Mouse (Mus musculus) kidney, adult 11 months (tissue): ENCODE results near the gene Trnau1ap.
"Not testable (repeated sequence)": the region's sequence is repeated elsewhere in the genome, so short reads cannot be mapped to it uniquely, and the experiment has no call there.

Experiments
- DNase-seq: peaks from one replicate; pipeline ENCODE4 v3.0.0; 2022

Gene Trnau1ap

GRCm38 (mm10) chr4:132295696-132296390, 33.5 kb downstream of the Trnau1ap start:
- DNase-seq, result no peak

DNA sequence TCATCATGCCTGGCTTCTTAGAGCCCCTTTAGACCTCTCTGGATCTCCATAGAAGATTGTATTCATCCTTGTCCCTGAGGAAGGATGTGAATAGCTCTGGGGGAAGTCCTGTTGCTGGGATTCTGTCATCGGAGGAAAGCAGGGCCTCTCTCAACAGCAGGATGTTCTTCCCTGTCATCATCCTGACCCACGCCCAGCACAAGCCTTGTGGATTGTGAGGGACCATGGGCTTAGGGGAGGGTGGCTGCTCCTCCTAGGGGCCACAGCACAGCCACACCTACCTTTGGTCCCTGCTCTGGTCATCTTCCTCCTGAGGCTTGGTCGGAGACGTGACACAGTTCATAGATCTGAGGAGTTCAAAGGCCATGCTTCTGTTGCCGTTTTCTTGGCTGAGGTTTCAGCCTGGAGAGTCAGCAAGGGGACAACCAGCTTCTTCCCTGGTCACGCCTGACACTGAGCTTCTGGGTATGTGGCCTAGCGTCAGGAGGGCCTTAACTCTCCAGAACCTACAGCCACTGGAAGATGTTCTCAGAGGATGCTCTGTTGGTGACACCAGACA, 35.6 kb downstream of the Trnau1ap start:
- DNase-seq, result peak; percentile 58

GRCm38 (mm10) chr4:132292988-132293387, 36.4 kb downstream of the Trnau1ap start:
- DNase-seq, result no peak

GRCm38 (mm10) chr4:132291624-132292335, 37.6 kb downstream of the Trnau1ap start:
- no peak for DNase-seq

GRCm38 (mm10) chr4:132291056-132291455, 38.3 kb downstream of the Trnau1ap start:
- DNase-seq, result no peak

GRCm38 (mm10) chr4:132288840-132289239, 40.5 kb downstream of the Trnau1ap start:
- not testable (repeated sequence) for DNase-seq

- DNase-seq, result no peak
These were observed 53.4 kb downstream of the Trnau1ap start for GRCm38 (mm10) chr4:132275949-132276348.

DNA sequence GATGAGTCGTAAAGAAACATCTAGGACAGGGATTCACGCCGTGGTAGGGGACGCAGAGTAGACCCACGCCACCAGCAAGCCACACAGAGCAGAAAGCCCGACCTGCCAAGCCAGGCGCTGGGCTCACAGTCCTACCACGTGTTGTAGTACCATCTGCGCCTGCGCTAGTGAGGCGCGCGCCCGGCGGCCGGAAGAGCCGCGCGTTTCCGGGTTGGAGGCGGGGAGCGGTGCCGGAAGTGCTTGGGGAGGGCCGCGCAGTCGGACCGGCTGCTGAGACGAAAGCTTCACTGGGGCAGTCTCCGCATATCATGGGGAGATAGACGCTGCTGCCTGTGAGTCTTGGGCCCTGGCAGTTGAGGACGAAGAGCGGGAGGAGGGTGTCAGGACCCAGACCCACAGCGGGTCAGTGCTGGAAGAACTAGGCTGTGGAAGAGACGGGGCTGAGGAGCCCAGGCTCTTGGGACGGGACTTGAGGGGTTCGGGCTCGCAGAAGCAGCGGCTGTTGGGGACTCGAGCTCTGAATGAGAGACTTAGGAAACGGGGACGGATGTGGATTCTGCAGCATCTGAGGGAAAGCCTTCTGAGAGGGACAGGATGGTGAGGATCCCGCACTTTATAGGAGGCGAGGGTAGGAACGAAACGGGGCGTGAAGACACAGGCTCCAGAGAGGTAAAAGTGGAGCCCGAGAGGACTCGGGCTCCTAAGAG, 55.0 kb downstream of the Trnau1ap start, which contains the start of gene Taf12:
TSS of gene Taf12 (plus strand) at position 220 of the 707 bp plus-strand sequence.
- DNase-seq, result peak; percentile 92

DNA sequence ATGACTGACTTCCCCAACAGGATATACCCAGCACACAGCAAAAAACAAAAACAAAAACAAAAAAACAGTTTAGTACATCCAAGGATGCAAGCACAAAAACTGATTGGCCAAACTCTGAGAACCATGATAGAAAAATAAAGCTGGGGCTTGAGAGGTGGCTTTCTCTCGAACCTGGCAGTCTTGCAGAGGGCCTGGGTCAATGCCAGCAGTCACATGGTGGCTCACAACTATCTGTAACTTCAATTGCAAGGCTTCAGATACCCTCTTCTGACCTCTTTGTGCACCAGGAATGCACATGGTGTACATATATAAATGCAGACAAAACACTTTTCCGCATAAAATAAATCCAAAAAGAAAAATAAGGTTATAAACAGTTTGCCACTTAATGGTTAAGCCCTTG, 56.2 kb downstream of the Trnau1ap start:
- no peak for DNase-seq

GRCm38 (mm10) chr4:132269740-132270560, 59.4 kb downstream of the Trnau1ap start:
- peak; percentile 86 for DNase-seq

- DNase-seq, result no peak
These were observed 60.2 kb downstream of the Trnau1ap start for GRCm38 (mm10) chr4:132268871-132269739.

DNA sequence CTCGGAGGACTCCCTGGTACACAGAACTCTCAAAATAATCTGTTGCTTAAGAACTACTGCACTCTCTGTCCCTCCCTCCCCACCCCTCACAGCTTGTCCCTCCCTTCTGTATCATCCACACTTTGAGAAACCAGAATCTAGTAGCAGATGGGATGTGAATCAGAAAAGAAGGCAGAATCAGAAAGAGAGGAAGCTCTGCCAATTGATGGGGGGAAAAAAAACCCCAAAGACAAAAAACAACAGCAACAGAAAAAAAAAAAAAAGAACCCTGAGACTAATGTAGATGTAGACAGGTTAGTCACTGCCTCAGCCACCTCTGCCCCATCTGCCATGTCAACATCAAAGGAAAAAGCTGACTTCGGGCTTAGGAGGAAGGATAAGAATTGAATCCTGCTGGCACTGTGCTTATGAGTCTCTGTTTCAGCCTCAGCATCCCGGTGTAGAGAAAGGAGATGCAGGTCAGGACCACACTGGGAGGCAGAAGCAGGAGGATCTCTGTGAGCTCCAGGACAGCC, 62.4 kb downstream of the Trnau1ap start:
- no peak for DNase-seq

GRCm38 (mm10) chr4:132263313-132263712, 66.0 kb downstream of the Trnau1ap start:
- no peak for DNase-seq

- no peak for DNase-seq
These were observed 67.1 kb downstream of the Trnau1ap start for GRCm38 (mm10) chr4:132262358-132262616.
